Comparison of ENCODE assay signal across 9 mouse cellular contexts in genomic region chr5:24045998-24046631, GRCm38 (mm10). TPM values are rescaled to one million over a fixed set of nuclear protein-coding genes. Genes with fewer than 3 reads are reported as not detected.
DNase-seq lines count a peak whose midpoint lies in the region; ATAC-seq and TF ChIP-seq lines count a peak whose summit lies in the region.
"Had no signal": no experiment of that assay in that cellular context is flagged by ENCODE, and none has a peak within 500 bp of the region (broad histone marks: within the 10 kb centered on the region; RNA-seq: fewer than 3 reads in every experiment).

No protein-coding gene starts in this region.

- no peak overlapping the region for H3K4me3 ChIP-seq in hindbrain, embryonic 15.5 days
- H3K4me3 ChIP-seq in hindbrain, embryonic 12.5 days = no peak overlapping the region
- no peak overlapping the region for H3K4me3 ChIP-seq in myocyte
- H3K4me3 ChIP-seq: erythroblast, embryonic 14.5 days had no signal

- no peaks in the 10 kb centered on the region for H3K27me3 ChIP-seq in hindbrain, embryonic 15.5 days
- H3K27me3 ChIP-seq in hindbrain, embryonic 12.5 days = no peaks in the 10 kb centered on the region; the same call in 1 of the 2 replicates
- H3K27me3 ChIP-seq in myocyte (ENCODE audit: control insufficient read depth, insufficient read depth, insufficient read length) = no peaks in the 10 kb centered on the region

- H3ac ChIP-seq in myocyte (ENCODE audit: control insufficient read depth, insufficient read length) = no peak overlapping the region

- no peaks in the 10 kb centered on the region for H3K36me3 ChIP-seq in hindbrain, embryonic 15.5 days
- H3K36me3 ChIP-seq in hindbrain, embryonic 12.5 days = no peaks in the 10 kb centered on the region
- H3K36me3 ChIP-seq in myocyte (ENCODE audit: control insufficient read depth, insufficient read depth) = no peaks in the 10 kb centered on the region

- ATAC-seq in hindbrain, embryonic 15.5 days (ENCODE audit: low FRiP score, low read depth) = peak; percentile 56
- ATAC-seq in hindbrain, embryonic 12.5 days (ENCODE audit: low FRiP score) = no peak

- no peak overlapping the region for H3K9ac ChIP-seq in hindbrain, embryonic 15.5 days
- no peak overlapping the region for H3K9ac ChIP-seq in hindbrain, embryonic 12.5 days

- no peak overlapping the region for H3K4me2 ChIP-seq in hindbrain, embryonic 15.5 days
- no peak overlapping the region for H3K4me2 ChIP-seq in hindbrain, embryonic 12.5 days (replicated peaks)
- peak overlapping the region; percentile 22 for H3K4me2 ChIP-seq in myocyte (ENCODE audit: low read depth)

- H3K9me3 ChIP-seq in hindbrain, embryonic 15.5 days = no peaks in the 10 kb centered on the region
- H3K9me3 ChIP-seq in hindbrain, embryonic 12.5 days (replicated peaks) = no peaks in the 10 kb centered on the region

- no peaks in the 10 kb centered on the region for H3K79me2 ChIP-seq in myocyte (ENCODE audit: control insufficient read depth, insufficient read depth)

- WGBS in hindbrain, embryonic 15.5 days = 28% methylated on average over 4 of the region's 4 CpGs
- 58% methylated on average over 4 of the region's 4 CpGs for WGBS in hindbrain, embryonic 12.5 days

- TF ChIP-seq POLR2A in myocyte (IDR thresholded peaks at IDR 0.05; ENCODE audit: insufficient read length, low read depth) = no peak

- H3K4me1 ChIP-seq in hindbrain, embryonic 15.5 days (replicated peaks) = peaks cover 9% of the 10 kb centered on the region
- H3K4me1 ChIP-seq in hindbrain, embryonic 12.5 days = no peaks in the 10 kb centered on the region

- H3K27ac ChIP-seq in hindbrain, embryonic 15.5 days (replicated peaks) = peak overlapping the region; percentile 27; the same call in 1 of the 2 replicates
- no peak overlapping the region for H3K27ac ChIP-seq in hindbrain, embryonic 12.5 days

- DNase-seq in adrenal gland, postnatal 14 days = peak; percentile 49
- DNase-seq in frontal cortex, postnatal 14 days (ENCODE audit: low spot score in 2 of 2) = peak; percentile 16 to 42
- DNase-seq in spleen, postnatal 10 days (ENCODE audit: low spot score in 2 of 2) = no peak
- no peak for DNase-seq in thymus, adult 18-20 months
- no peak for DNase-seq in embryo, embryonic 11 days

TF ChIP-seq in myocyte, 11 proteins besides CTCF, POLR2A, EP300 and RAD21:
- TF ChIP-seq REST (IDR thresholded peaks at IDR 0.05; ENCODE audit: insufficient read depth, insufficient read length) (no peak), SRF (IDR thresholded peaks at IDR 0.05; ENCODE audit: control insufficient read depth, insufficient read length, low read depth) (no peak), MAX (IDR thresholded peaks at IDR 0.05; ENCODE audit: low read depth) (no peak), E2F4 (IDR thresholded peaks at IDR 0.05; ENCODE audit: insufficient read depth) (no peak), TCF3 (IDR thresholded peaks at IDR 0.05; ENCODE audit: insufficient read length, low read depth) (no peak), USF1 (IDR thresholded peaks at IDR 0.05; ENCODE audit: low read depth) (no peak), POLR2AphosphoS2 (IDR thresholded peaks at IDR 0.05; ENCODE audit: insufficient read length, low read depth) (no peak), CEBPB (IDR thresholded peaks at IDR 0.05; ENCODE audit: insufficient read depth, poor library complexity, severe bottlenecking) (no peak), TCF12 (IDR thresholded peaks at IDR 0.05; ENCODE audit: insufficient read depth, poor library complexity, severe bottlenecking) (no peak), MYOD1 (IDR thresholded peaks at IDR 0.05; ENCODE audit: control insufficient read depth in 1 of 3, insufficient read length in 2 of 3, low read depth in 2 of 3) (no peak), MYOG (IDR thresholded peaks at IDR 0.05; ENCODE audit: control insufficient read depth in 1 of 3, insufficient read depth in 1 of 3, insufficient read length in 2 of 3, low read depth in 2 of 3) (no peak)

RNA-seq across cellular contexts. Expression of gene Fam126a, which starts 15.6 kb away (rescaled TPM):
- polyA plus RNA-seq in hindbrain, embryonic 15.5 days (2015; fragmentation: Nextera tagmentation; extraction: Ambion mirVana) = 31.0 and 31.2 TPM in 2 replicates
- polyA plus RNA-seq in hindbrain, embryonic 12.5 days (2016; fragmentation: Nextera tagmentation; extraction: Ambion mirVana) = 49.5 and 50.0 TPM in 2 replicates
- 67.7 and 74.0 TPM in 2 replicates for total RNA-seq in adrenal gland, postnatal 14 days (2021)
- polyA plus RNA-seq in myocyte (2012; fragmentation: generic; extraction: Trizol) = 7.8 TPM

RNA-seq across cellular contexts. Expression of gene Klhl7, which starts 54.3 kb away (rescaled TPM):
- 129 and 133 TPM in 2 replicates for polyA plus RNA-seq in hindbrain, embryonic 15.5 days (2015; fragmentation: Nextera tagmentation; extraction: Ambion mirVana)
- 113 and 124 TPM in 2 replicates for polyA plus RNA-seq in hindbrain, embryonic 12.5 days (2016; fragmentation: Nextera tagmentation; extraction: Ambion mirVana)
- total RNA-seq in adrenal gland, postnatal 14 days (2021) = 30.1 and 31.6 TPM in 2 replicates
- polyA plus RNA-seq in myocyte (2012; fragmentation: generic; extraction: Trizol) = 6.8 TPM

Comparison
In these comparisons a context has a peak if more than half of its experiments do, and no peak if none do; other contexts are left out.
1. DNase-seq: peak in adrenal gland, postnatal 14 days (single experiment) and frontal cortex, postnatal 14 days (2 of 2); none in spleen, postnatal 10 days (0 of 2), thymus, adult 18-20 months (0 of 2) and embryo, embryonic 11 days (single experiment).
2. RNA of gene Klhl7, which starts 54.3 kb away (polyA plus RNA-seq): 129 to 133 TPM in hindbrain, embryonic 15.5 days and 113 to 124 TPM in hindbrain, embryonic 12.5 days; 6.8 TPM in myocyte (single experiment); every median in the first group is over 10 times any median in the second.